Mouse (Mus musculus): ENCODE results near the gene Fbxl13.

GRCm38 (mm10) chr5:21436471-21436975 lies 208.9 kb downstream of the Fbxl13 start:
- no peak for TF ChIP-seq E2F4 (IDR thresholded peaks at IDR 0.05; ENCODE audit: insufficient read depth)
- no peak for TF ChIP-seq MYOD1 (IDR thresholded peaks at IDR 0.05; ENCODE audit: control insufficient read depth in 1 of 3, insufficient read length in 2 of 3, low read depth in 2 of 3)
- TF ChIP-seq TCF3 (IDR thresholded peaks at IDR 0.05; ENCODE audit: insufficient read length, low read depth): no peak
- TF ChIP-seq POLR2A (IDR thresholded peaks at IDR 0.05; ENCODE audit: insufficient read length, low read depth): no peak
- TF ChIP-seq REST (IDR thresholded peaks at IDR 0.05; ENCODE audit: insufficient read depth, insufficient read length): no peak
- no peak for TF ChIP-seq MAX (IDR thresholded peaks at IDR 0.05; ENCODE audit: low read depth)
- no peak for TF ChIP-seq TCF12 (IDR thresholded peaks at IDR 0.05; ENCODE audit: insufficient read depth, poor library complexity, severe bottlenecking)
- TF ChIP-seq MYOG (IDR thresholded peaks at IDR 0.05; ENCODE audit: control insufficient read depth in 1 of 3, insufficient read depth in 1 of 3, insufficient read length in 2 of 3, low read depth in 2 of 3): no peak
- TF ChIP-seq CEBPB (IDR thresholded peaks at IDR 0.05; ENCODE audit: insufficient read depth, poor library complexity, severe bottlenecking): no peak

Measured in myocyte (in vitro differentiated cells).